Mouse (Mus musculus) midbrain, embryonic 14.5 days (tissue): ENCODE data around the gene Cd200r1. TPM values are rescaled to one million over a fixed set of nuclear protein-coding genes. Genes with fewer than 3 reads are reported as not detected.
"Not testable (repeated sequence)": the region's sequence is repeated elsewhere in the genome, so short reads cannot be mapped to it uniquely, and the experiment has no call there.

ENCODE experiments used
- ATAC-seq: fragments of 200-750 bp; cut with Nextera tagmentation; 2 replicates; pipeline ENCODE4 v1.8.0; 2017; ENCODE audit warnings: moderate number of reproducible peaks, moderate library complexity; ENCODE audit not compliant: low FRiP score, low TSS enrichment
- DNase-seq: peaks from one replicate; pipeline ENCODE4 v3.0.0-alpha.2; 2015
- H3K27ac ChIP-seq: fragments of 300-500 bp; sonication (generic); replicated peaks from 2 replicates; pipeline ENCODE4 v1.5.1; 2014; ENCODE audit warnings: mild to moderate bottlenecking, low read depth, low read length, moderate library complexity
- H3K27me3 ChIP-seq: fragments of 300-500 bp; sonication (generic); 2 replicates; pipeline ENCODE4 v1.6.1; 2014; ENCODE audit warnings: low read length, control low read depth, mixed read lengths; ENCODE audit not compliant: control insufficient read depth, insufficient read depth
- H3K36me3 ChIP-seq: fragments of 300-500 bp; sonication (generic); 2 replicates; pipeline ENCODE4 v1.6.1; 2014; ENCODE audit warnings: low read length, control low read depth; ENCODE audit not compliant: control insufficient read depth, insufficient read depth
- H3K4me1 ChIP-seq: fragments of 300-500 bp; sonication (generic); 2 replicates; pipeline ENCODE4 v1.6.1; 2014; ENCODE audit warnings: mild to moderate bottlenecking, antibody characterized with exemption, low read length, control low read depth; ENCODE audit not compliant: control insufficient read depth, insufficient read depth
- H3K4me2 ChIP-seq: fragments of 300-500 bp; sonication (generic); 2 replicates; pipeline ENCODE4 v1.6.1; 2014; ENCODE audit warnings: mild to moderate bottlenecking, low read length, moderate library complexity
- H3K4me3 ChIP-seq: fragments of 300-500 bp; sonication (generic); replicated peaks from 2 replicates; pipeline ENCODE4 v1.5.1; 2014; ENCODE audit warnings: low read depth, low read length
- H3K9ac ChIP-seq: fragments of 300-500 bp; sonication (generic); replicated peaks from 2 replicates; pipeline ENCODE4 v1.6.1; 2014; ENCODE audit warnings: mild to moderate bottlenecking, low read length, moderate library complexity
- H3K9me3 ChIP-seq: fragments of 300-500 bp; sonication (generic); 2 replicates; pipeline ENCODE4 v1.6.1; 2016; ENCODE audit warnings: low read length, control low read depth, mixed read lengths; ENCODE audit not compliant: control insufficient read depth
- WGBS: fragments of 180-500 bp; shearing (Covaris S2); extraction: QIAGEN DNeasy Blood & Tissue Kit; methylation state at CpG from one replicate; pipeline ENCODE4 v1.1.7; 2014; 5-methylcytosine and 5-hydroxymethylcytosine counted together
- polyA plus RNA-seq: library from polyadenylated mRNA; unstranded; fragments of >200 nt; fragmentation: Nextera tagmentation; extraction: Ambion mirVana; gene quantifications from 2 replicates; pipeline ENCODE4 v1.2.1, GENCODE M21; 2014

The Cd200r1 gene
- polyA plus RNA-seq, 1 experiment from 2014 or later = 0.61 TPM

GRCm38 (mm10) chr16:44812468-44813065 is 47.0 kb downstream of the Cd200r1 start:
- no peaks in the 10 kb centered on the region for H3K27me3 ChIP-seq
- ATAC-seq = no peak
- H3K9me3 ChIP-seq = no peaks in the 10 kb centered on the region
- no peak overlapping the region for H3K27ac ChIP-seq
- no peak overlapping the region for H3K9ac ChIP-seq
- no peak overlapping the region for H3K4me2 ChIP-seq
- no peaks in the 10 kb centered on the region for H3K4me1 ChIP-seq
- no peak for DNase-seq
- WGBS = 86% methylated on average over 6 of the region's 6 CpGs
- H3K4me3 ChIP-seq = no peak overlapping the region
- no peaks in the 10 kb centered on the region for H3K36me3 ChIP-seq

GRCm38 (mm10) chr16:44818010-44818409 is 52.5 kb downstream of the Cd200r1 start:
- H3K27ac ChIP-seq = no peak overlapping the region
- ATAC-seq = no peak
- no peak overlapping the region for H3K4me2 ChIP-seq
- WGBS = 48% methylated on average over 1 of the region's 1 CpGs
- H3K36me3 ChIP-seq = no peaks in the 10 kb centered on the region
- no peaks in the 10 kb centered on the region for H3K9me3 ChIP-seq
- H3K4me1 ChIP-seq = no peaks in the 10 kb centered on the region
- H3K27me3 ChIP-seq = no peaks in the 10 kb centered on the region
- no peak overlapping the region for H3K9ac ChIP-seq
- DNase-seq = no peak
- H3K4me3 ChIP-seq = no peak overlapping the region

GRCm38 (mm10) chr16:44820545-44820944 is 55.0 kb downstream of the Cd200r1 start:
- Histone ChIP-seq H3K36me3 (no peaks in the 10 kb centered on the region), H3K4me1 (no peaks in the 10 kb centered on the region), H3K9ac (no peak overlapping the region), H3K4me2 (no peak overlapping the region), H3K27me3 (no peaks in the 10 kb centered on the region), H3K9me3 (no peaks in the 10 kb centered on the region), H3K4me3 (no peak overlapping the region), H3K27ac (no peak overlapping the region)
- DNase-seq (no peak), ATAC-seq (no peak)
- 88% methylated on average over 4 of the region's 4 CpGs for WGBS

GRCm38 (mm10) chr16:44832286-44832685 is 66.8 kb downstream of the Cd200r1 start:
- DNase-seq = no peak
- Histone ChIP-seq H3K4me1 (no peaks in the 10 kb centered on the region), H3K9ac (no peak overlapping the region), H3K4me3 (no peak overlapping the region), H3K4me2 (no peak overlapping the region), H3K27me3 (no peaks in the 10 kb centered on the region), H3K9me3 (no peaks in the 10 kb centered on the region), H3K27ac (no peak overlapping the region), H3K36me3 (no peaks in the 10 kb centered on the region)
- no peak for ATAC-seq
- WGBS = 85% methylated on average over 3 of the region's 3 CpGs

- not testable (repeated sequence) for H3K4me3 ChIP-seq, DNase-seq, H3K4me1 ChIP-seq, ATAC-seq, H3K36me3 ChIP-seq, H3K27me3 ChIP-seq, H3K4me2 ChIP-seq, H3K9me3 ChIP-seq, H3K9ac ChIP-seq, H3K27ac ChIP-seq
- WGBS = 47% methylated on average over 2 of the region's 2 CpGs
Measured at GRCm38 (mm10) chr16:44833189-44833588, 67.7 kb downstream of the Cd200r1 start.

Other genes with a start within 250 kb of the Cd200r1 start
- gene Boc, start 206.8 kb upstream of the Cd200r1 start, polyA plus RNA-seq = 14.1 and 22.6 TPM in 2 replicates
- gene Nepro, start 41.4 kb upstream of the Cd200r1 start, polyA plus RNA-seq = 3.8 and 5.7 TPM in 2 replicates
- gene Gtpbp8, start 19.4 kb upstream of the Cd200r1 start, polyA plus RNA-seq = 40.6 and 50.5 TPM in 2 replicates
- 0.12 TPM in 1 of 2 replicates, not detected in the other for gene Cd200r4, start 46.0 kb downstream of the Cd200r1 start, polyA plus RNA-seq
- gene Cd200r2, start 101.4 kb downstream of the Cd200r1 start, polyA plus RNA-seq = not detected in 2 replicates
- not detected in 2 replicates for gene Cd200r3, start 177.9 kb downstream of the Cd200r1 start, polyA plus RNA-seq